ENCODE assay signal across 8 mouse cellular contexts in genomic region chr1:134332770-134333271, GRCm38 (mm10). TPM values are rescaled to one million over a fixed set of nuclear protein-coding genes. Genes with fewer than 3 reads are reported as not detected.
DNase-seq lines count a peak whose midpoint lies in the region; TF ChIP-seq lines count a peak whose summit lies in the region.

Gene Ppfia4 (minus strand): TSS chr1:134332928.

- peak within 1 kb of the TSS; percentile 34 for H3K4me3 ChIP-seq in megakaryocyte, embryonic 14.5 days (replicated peaks)
- H3K4me3 ChIP-seq in thymus, adult 2 months (ENCODE audit: control insufficient read depth, insufficient read depth, low read length), result no peak within 1 kb of the TSS

- H3K36me3 ChIP-seq in megakaryocyte, embryonic 14.5 days (replicated peaks; ENCODE audit: low read length), result no peaks in the 10 kb centered on the region
- H3K36me3 ChIP-seq in thymus, adult 2 months (ENCODE audit: control insufficient read depth, insufficient read depth, low read length), result no peaks in the 10 kb centered on the region

- TF ChIP-seq POLR2A in thymus, adult 2 months (IDR thresholded peaks at IDR 0.05; ENCODE audit: control insufficient read depth, extremely low read depth, insufficient read depth, low read length, poor library complexity), result no peak

- H3K27me3 ChIP-seq in megakaryocyte, embryonic 14.5 days (replicated peaks), result peaks cover 33% of the 10 kb centered on the region
- no peaks in the 10 kb centered on the region for H3K27me3 ChIP-seq in thymus, adult 2 months (ENCODE audit: control insufficient read depth, insufficient read depth, low read length)

- H3K27ac ChIP-seq in thymus, adult 2 months (ENCODE audit: control insufficient read depth, insufficient read depth, low read length), result no peak within 1 kb of the TSS

- H3K4me1 ChIP-seq in megakaryocyte, embryonic 14.5 days, result peaks cover 71% of the 10 kb centered on the region
- H3K4me1 ChIP-seq in thymus, adult 2 months (replicated peaks; ENCODE audit: control insufficient read depth, insufficient read depth, low read length), result peaks cover 44% of the 10 kb centered on the region

- H3K9me3 ChIP-seq in megakaryocyte, embryonic 14.5 days, result no peaks in the 10 kb centered on the region

- no peak for TF ChIP-seq CTCF in thymus, adult 2 months (IDR thresholded peaks at IDR 0.05; ENCODE audit: borderline replicate concordance, control insufficient read depth, extremely low read depth, insufficient read depth, low read length, poor library complexity)

- 3% methylated on average over 13 of the region's 13 CpGs for whole genome bisulfite sequencing in thymus, adult 2 months

- peak; percentile 19 for DNase-seq in adrenal gland, adult 2 months
- no peak for DNase-seq in adrenal gland, adult 8-10 months
- DNase-seq in 3T3-L1 (ENCODE audit: low read depth, low spot score), result peak; percentile 93
- DNase-seq in cerebellum, postnatal 14 days, result peak; percentile 86 to 90
- DNase-seq in heart, adult 8-10 months (ENCODE audit: low spot score), result peak; percentile 35
- peak; percentile 84 for DNase-seq in layer of hippocampus, adult 9-11 months
- peak; percentile 44 for DNase-seq in thymus, adult 2 months

RNA-seq across cellular contexts. Expression of gene Ppfia4, which starts in this region (rescaled TPM):
- 1 to 10 TPM in 1 of 2 experiments, under 1 TPM in 1; 0.86 to 1.5 TPM for total RNA-seq in adrenal gland, adult 2 months (2021)
- polyA plus RNA-seq in adrenal gland, adult 2 months (2012; rRNA removed), result 6.8 and 8.0 TPM in 2 replicates
- 1 to 10 TPM; 1.6 to 2.6 (median 2.0) TPM for total RNA-seq in adrenal gland, adult 8-10 months (2022)
- 1 to 10 TPM in 1 of 4 experiments, under 1 TPM in 3; 0.63 to 1.1 (median 0.95) TPM for total RNA-seq in heart, adult 8-10 months (2022)
- polyA plus RNA-seq in megakaryocyte, embryonic 14.5 days (2012; ENCODE audit: insufficient read depth, low replicate concordance), result 1.9 and 2.1 TPM in 2 replicates
- polyA plus RNA-seq in thymus, adult 2 months (2012; rRNA removed), result 13.6 and 17.2 TPM in 2 replicates
